Mouse (Mus musculus) CD8-positive naive resting alpha-beta T cell, adult 2 months (primary cell): ENCODE data around the gene Armc2.

ENCODE experiments used
- DNase-seq, 2 experiments: peaks; one replicate each; pipeline ENCODE4 v3.0.0; 2022; ENCODE audit warnings: low read depth in 2 of 2, low spot score in 2 of 2

Armc2 gene

DNA sequence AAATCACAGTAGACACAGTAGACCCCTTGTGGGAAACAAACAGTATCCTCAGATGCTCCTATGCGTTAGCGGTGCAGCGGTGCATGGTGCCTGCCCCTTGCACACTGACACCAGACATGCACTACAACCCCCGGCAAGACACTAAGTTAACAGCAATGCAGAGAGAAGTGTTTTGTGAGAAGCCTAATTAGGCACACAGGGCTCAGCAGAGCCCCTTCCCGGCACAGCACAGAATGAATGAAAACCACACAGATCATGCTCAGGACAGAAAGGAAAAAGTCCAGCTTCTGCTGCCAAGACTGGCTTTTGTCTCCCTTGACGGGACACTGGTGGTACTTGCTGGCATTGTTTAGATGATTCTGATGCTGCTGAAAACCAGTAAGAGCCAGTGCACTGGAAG, 109.3 kb downstream of the Armc2 start:
- no peak for DNase-seq

DNA sequence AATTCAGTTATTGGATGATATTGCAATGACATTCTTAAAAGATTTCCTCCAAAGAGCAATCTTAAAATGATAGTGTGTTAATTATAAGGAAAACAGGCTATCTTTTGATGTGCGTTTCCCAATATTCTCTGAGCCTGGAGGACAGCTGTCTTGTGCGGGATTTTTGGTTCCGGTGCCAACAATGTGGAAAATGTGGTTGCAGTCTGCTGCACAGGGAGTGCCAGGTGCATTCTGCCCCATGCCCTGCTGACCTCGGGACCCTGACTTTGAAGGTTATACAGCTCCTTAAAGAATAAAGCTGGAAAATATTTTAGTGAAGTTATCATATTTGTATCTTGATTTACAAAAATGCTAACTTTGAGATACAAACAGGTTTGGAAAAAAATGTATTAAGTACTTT, 110.3 kb downstream of the Armc2 start:
- no peak for DNase-seq

DNA sequence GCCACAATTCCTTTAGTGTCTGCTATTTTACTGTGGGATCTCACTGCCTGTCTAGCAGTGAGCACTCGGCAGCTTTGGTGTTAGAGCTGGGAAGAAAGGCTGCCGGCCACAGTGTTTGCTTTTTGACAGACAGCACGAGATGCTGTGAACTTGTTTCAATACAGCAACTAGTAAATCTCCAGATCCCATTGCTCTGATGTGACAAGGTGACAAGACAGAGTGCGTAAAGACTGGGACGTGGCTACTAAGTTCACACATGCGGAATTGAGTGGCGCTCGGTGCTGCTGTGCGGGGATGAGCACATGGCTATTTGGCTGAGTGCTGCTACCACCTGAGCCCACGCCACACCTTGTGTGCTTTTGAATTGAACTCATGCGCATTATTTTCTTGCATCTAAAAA, 110.8 kb downstream of the Armc2 start:
- DNase-seq = no peak

GRCm38 (mm10) chr10:41901864-41902263, 116.4 kb downstream of the Armc2 start:
- no peak for DNase-seq

- DNase-seq = no peak
Observed at GRCm38 (mm10) chr10:41901456-41901855, 116.8 kb downstream of the Armc2 start.

DNA sequence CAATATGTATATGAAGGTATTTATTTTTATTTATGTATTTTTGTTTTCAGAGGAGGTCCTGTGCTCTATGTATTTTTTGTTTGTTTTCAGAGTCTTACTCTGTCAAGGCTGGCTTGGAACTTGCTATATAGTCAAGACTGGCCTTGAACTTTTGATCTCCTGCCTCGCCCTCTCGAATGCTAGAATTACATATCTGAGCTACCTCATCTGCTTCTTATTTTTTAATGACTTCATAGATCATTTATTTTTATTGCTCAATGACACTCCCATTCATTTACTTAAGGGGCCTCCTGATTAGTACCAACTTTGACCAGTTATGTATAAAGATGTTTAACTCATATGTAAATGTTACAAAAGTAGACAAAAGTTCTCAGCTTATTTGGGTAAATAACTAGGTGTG, 121.4 kb downstream of the Armc2 start:
- DNase-seq = no peak

DNA sequence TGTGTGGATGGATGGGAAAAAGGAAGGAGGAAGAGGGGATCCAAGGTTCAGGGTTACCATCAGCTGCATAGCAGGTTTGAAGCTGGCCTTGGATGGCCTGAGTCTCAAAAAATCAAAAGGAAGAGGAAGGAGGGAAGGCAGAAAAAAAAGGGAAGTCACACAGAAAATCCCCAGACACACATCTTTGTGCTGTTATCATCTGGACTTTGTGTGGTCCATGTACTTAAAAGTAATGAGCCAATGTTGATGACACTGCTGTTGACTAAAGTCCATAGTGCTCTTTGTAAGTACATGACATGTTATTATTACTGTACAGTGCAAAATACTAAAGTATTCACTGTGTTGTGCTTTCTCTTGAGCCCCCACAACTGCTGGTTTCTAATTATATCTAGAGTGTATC, 121.8 kb downstream of the Armc2 start:
- no peak for DNase-seq

- no peak for DNase-seq
Observed at GRCm38 (mm10) chr10:41893433-41894411, 124.5 kb downstream of the Armc2 start.

DNA sequence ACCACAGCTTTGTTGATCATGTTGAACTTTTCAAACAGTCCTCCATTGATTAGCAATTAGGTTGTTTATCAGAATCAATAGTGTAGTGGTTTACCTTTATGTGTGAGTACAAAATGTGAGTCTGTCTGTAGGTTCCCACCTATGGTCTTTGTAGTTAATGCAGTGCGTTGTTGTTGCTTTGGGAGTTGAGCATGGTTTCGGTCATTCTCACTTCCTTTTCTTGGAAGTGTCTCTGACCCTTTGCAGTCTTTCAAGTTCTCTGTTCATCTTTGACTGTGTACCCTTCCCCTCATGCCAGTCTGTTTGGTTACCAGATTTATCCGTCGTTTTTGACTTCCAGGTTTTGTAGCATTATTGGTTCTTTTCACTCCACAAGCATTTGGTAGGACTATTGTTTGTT, 126.9 kb downstream of the Armc2 start:
- no peak for DNase-seq

DNA sequence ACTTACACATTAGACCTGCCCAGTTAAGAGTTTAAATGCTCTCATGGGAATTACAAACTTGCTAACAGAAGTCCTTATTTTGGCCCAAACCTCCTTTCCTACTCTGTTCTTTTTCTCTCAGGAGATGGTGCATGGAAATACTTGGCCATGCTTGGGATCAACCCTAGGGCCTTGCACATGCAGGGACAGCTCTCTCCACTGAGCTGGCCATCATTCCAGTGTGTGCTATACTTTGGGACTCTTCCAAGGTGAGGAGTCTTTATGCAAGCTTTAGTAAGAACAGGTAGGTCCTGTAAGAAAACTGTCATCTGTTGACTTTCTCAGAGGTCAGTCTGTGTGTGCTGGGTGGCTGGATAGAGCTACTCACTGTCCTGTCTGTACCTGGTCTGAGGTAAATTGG, 127.7 kb downstream of the Armc2 start:
- no peak for DNase-seq

GRCm38 (mm10) chr10:41889566-41889965, 128.7 kb downstream of the Armc2 start:
- DNase-seq = no peak

DNA sequence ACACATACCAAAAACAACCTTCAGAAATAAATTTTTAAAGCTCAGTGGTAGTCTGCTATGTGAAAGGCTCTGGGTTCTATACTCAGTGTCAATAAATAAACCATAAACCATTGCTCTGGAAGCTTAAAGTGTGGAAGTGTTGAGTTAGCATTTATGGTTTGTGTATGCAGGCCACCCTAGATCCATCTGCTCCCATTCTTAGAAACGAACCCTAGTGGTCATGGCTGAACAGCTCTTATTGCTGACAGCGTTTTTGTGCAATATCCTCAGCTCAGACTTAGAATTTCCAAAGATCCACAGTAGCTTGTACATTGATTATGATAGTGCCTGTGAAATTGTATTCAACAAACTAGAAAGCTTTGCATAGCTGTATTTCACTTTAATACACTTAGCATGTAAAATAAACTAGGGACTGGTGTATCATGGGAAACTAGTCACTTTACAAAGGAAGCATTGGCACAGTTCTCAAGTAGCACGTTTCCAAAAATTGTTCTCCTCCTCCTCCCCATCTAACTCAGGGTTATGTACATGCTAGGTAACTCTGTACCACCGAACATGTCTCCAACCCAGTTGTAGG, 129.8 kb downstream of the Armc2 start:
- peak in 1 of 2 experiments; percentile 25 for DNase-seq

DNA sequence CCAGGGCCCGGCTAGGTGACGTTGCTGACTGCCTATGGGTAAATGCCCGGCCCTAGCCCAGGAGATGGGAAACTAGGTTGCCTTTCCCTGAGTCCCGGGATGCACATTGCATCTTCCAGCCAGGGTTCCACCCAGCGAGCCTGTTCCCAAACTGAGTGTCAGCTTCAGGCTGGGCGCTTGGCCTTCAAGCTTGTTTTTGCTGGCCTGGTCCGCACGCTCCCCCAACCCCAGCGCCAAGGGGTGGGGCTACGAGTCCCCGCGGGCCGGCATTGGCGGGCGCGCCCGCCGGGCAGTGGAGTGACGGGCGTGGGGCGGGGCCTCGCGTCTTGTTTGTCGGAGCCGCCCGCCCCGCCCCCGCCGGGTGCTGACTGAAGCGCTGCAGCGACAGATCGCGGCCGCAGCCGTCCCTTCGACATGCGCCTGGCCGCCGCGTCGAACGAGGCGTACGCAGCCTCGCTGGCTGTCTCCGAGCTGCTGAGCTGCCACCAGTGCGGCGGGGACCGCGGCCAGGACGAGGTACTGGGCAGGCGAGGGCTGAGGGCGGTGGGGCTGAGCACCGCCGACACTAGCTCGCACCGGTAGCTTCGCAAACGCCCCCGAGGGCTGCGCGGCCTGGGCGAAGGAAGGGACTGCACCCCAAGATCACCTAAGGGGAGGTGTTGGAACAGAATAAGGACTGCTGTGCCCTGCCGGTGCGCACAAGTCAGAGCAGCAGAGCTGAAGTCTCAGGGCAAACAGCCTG, 131.0 kb downstream of the Armc2 start:
- DNase-seq = peak; percentile 72 to 78

DNA sequence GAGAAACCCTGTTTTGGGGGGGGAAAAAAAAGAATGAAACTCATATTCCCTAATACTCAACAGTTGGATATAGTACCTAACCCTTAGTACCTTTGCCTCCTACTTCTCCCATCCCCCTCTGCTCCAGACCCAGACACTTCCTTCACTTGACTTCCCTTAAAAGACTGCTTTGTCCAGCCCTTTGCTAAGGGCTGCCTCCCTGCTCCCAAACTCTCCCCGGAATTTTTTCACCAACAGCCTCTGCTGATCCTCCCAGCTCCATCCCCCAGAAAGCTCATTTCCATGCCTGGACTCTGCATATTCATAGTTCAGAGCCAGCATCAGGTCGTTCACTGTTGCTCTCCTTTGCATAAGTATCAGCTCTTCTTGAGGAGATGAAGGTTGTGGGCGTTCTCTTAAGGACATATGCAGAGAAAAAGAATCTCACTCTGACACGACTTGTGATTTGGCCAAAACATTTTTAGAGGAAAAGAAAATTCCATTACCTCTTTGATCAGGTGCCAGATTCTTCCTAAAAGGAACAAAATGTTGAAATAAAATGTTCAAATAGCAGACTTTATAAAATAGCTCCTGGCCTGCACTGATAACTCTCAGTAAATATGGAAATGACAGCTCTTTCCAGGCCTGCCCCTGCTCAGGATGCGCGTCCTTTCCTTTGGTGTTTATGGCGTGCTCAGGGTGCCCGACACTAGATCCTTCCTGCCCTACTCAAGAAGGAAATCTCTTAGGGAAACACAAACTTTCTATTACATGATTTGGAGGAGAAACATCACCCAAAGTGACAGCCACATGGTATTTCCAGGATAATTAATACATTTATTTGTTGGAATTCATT, 134.3 kb downstream of the Armc2 start:
- DNase-seq = no peak

- DNase-seq = no peak
Observed at GRCm38 (mm10) chr10:41881438-41881837, 136.8 kb downstream of the Armc2 start.

GRCm38 (mm10) chr10:41880777-41881176, 137.5 kb downstream of the Armc2 start:
- peak; percentile 23 to 53 for DNase-seq

- no peak for DNase-seq
Observed at GRCm38 (mm10) chr10:41880206-41880605, 138.0 kb downstream of the Armc2 start.

DNA sequence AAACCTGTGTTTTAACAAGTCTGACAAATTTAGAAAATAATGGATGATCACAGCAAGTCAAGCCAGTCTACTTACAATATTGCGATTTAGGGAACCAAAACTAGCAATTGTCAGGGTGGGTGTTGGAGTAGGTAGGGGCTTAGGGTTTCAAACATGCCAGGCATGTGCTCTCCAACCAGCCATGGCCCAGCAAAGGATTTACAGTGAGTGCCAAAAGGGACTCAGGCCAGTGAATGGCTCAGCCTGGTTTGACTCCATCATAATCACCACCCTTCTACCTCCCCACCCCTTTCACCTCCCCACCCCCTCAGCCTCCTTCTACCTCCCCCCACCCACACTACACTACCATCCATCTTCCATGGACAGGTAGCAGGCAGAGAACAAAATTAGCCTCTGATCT, 138.6 kb downstream of the Armc2 start:
- no peak for DNase-seq

- no peak for DNase-seq
Observed at GRCm38 (mm10) chr10:41878344-41878743, 139.9 kb downstream of the Armc2 start.

DNA sequence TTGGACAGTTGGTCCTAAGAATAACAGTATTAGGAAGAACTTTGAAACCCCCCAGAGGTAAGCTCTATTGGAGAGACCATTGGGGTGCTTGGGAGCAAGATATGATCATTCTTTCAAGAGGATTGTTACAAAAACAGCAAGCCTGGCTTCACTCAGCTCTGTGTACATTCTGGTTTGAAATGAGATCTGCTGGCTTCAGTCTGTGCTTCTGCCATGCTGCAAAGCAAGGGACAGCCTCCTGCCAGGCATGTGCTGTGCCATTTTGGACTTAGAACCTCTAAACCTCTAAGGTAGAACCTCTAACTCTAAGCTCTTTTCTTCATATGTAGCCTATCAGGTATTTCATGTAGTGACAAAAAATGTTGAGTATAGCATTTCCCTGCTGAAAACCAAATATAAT, 142.6 kb downstream of the Armc2 start:
- no peak for DNase-seq

DNA sequence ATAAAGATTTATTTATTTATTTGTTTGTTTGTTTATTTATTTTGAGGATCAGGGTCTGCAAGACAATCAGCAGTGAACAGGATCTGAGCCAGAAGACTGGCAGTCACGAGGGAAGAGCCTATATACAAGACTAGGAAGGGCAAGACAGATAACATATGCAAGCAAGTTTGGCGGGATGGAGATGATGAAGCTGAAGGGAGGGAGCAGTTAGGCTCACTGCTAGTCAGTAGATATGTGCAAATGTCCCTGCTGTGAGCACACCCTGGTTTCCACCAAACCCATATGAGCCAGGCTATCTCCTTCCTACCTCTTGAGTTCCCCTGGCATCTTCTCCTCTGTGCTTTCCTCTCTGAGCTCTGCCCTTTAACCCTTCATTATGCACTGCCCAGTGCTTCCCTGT, 146.7 kb downstream of the Armc2 start:
- DNase-seq = no peak
